Mouse (Mus musculus) MEL-GATA-1-ER (cell line): ENCODE data around the gene Fig4.
A peak's percentile ranks its signal among the peaks of the same experiment; 100 is the strongest.

Source experiments
- DNase-seq: peaks from one replicate; pipeline ENCODE4 v3.0.0-alpha.2; 2012; ENCODE audit warnings: low read depth; ENCODE audit errors: extremely low read depth

Gene Fig4

GRCm38 (mm10) chr10:41218897-41219296, 84.2 kb downstream of the Fig4 start:
- DNase-seq, result no peak

GRCm38 (mm10) chr10:41214083-41214482, 89.0 kb downstream of the Fig4 start:
- DNase-seq, result no peak

- DNase-seq, result no peak
Measured at GRCm38 (mm10) chr10:41209538-41209937, 93.5 kb downstream of the Fig4 start.

GRCm38 (mm10) chr10:41208860-41209377, 94.1 kb downstream of the Fig4 start:
- DNase-seq, result peak; percentile 95

GRCm38 (mm10) chr10:41205647-41206046, 97.4 kb downstream of the Fig4 start:
- DNase-seq, result no peak

GRCm38 (mm10) chr10:41204637-41205315, 98.3 kb downstream of the Fig4 start:
- DNase-seq, result peak; percentile 88

GRCm38 (mm10) chr10:41204191-41204590, 98.9 kb downstream of the Fig4 start:
- DNase-seq, result no peak

- no peak for DNase-seq
Measured at GRCm38 (mm10) chr10:41198719-41199118, 104.3 kb downstream of the Fig4 start.

- no peak for DNase-seq
Measured at GRCm38 (mm10) chr10:41197788-41198187, 105.3 kb downstream of the Fig4 start.

- DNase-seq, result no peak
Measured at GRCm38 (mm10) chr10:41196295-41196694, 106.8 kb downstream of the Fig4 start.

GRCm38 (mm10) chr10:41189392-41189791, 113.7 kb downstream of the Fig4 start:
- no peak for DNase-seq

GRCm38 (mm10) chr10:41183975-41184374, 119.1 kb downstream of the Fig4 start:
- DNase-seq, result no peak

- DNase-seq, result no peak
Measured at GRCm38 (mm10) chr10:41182644-41183043, 120.4 kb downstream of the Fig4 start.

GRCm38 (mm10) chr10:41166141-41166540, 136.9 kb downstream of the Fig4 start:
- no peak for DNase-seq

GRCm38 (mm10) chr10:41163108-41163507, 140.0 kb downstream of the Fig4 start:
- no peak for DNase-seq

- no peak for DNase-seq
Measured at GRCm38 (mm10) chr10:41157296-41157695, 145.8 kb downstream of the Fig4 start.

- DNase-seq, result no peak
Measured at GRCm38 (mm10) chr10:41156693-41157092, 146.4 kb downstream of the Fig4 start.

GRCm38 (mm10) chr10:41153229-41153750, 149.8 kb downstream of the Fig4 start:
- no peak for DNase-seq

GRCm38 (mm10) chr10:41151901-41152300, 151.2 kb downstream of the Fig4 start:
- DNase-seq, result no peak

GRCm38 (mm10) chr10:41151441-41151840, 151.6 kb downstream of the Fig4 start:
- DNase-seq, result peak; percentile 65

GRCm38 (mm10) chr10:41151021-41151420, 152.0 kb downstream of the Fig4 start:
- DNase-seq, result no peak

GRCm38 (mm10) chr10:41150496-41150895, 152.6 kb downstream of the Fig4 start:
- DNase-seq, result no peak

GRCm38 (mm10) chr10:41149307-41149706, 153.8 kb downstream of the Fig4 start:
- no peak for DNase-seq
